In genomic region chr8:3631478-3631875, GRCm38 (mm10) we compare ENCODE assay signal across 2 mouse cellular contexts.
TF ChIP-seq lines count a peak whose summit lies in the region.

No protein-coding gene starts in this region.

TF ChIP-seq in MEL, 35 proteins besides CTCF, POLR2A, EP300 and RAD21:
- TF ChIP-seq KAT2A (conservative IDR thresholded peaks at IDR 0.05; ENCODE audit: low read depth, low read length) (no peak), USF1 (IDR thresholded peaks at IDR 0.05; ENCODE audit: low read depth, low read length) (no peak), GATA1 (IDR thresholded peaks at IDR 0.05; ENCODE audit: low read depth, low read length) (peak; percentile 64), MAZ (IDR thresholded peaks at IDR 0.05; ENCODE audit: low read depth, low read length) (0 out of 2 replicates have a peak, but pooled peaks have one; percentile 10), ELF1 (IDR thresholded peaks at IDR 0.05; ENCODE audit: low read depth, low read length) (peak; percentile 75), ZNF384 (IDR thresholded peaks at IDR 0.05; ENCODE audit: low read depth, low read length) (no peak), POLR2AphosphoS2 (IDR thresholded peaks at IDR 0.05; ENCODE audit: low read length) (no peak), NELFE (IDR thresholded peaks at IDR 0.05; ENCODE audit: low read depth, low read length) (peak; percentile 45; the same call in 1 of the 2 replicates), HCFC1 (IDR thresholded peaks at IDR 0.05; ENCODE audit: low read depth, low read length) (peak; percentile 62), MEF2A (IDR thresholded peaks at IDR 0.05; ENCODE audit: extremely low read depth, insufficient replicate concordance, low read depth, low read length, poor library complexity, severe bottlenecking) (no peak), USF2 (IDR thresholded peaks at IDR 0.05; ENCODE audit: borderline replicate concordance in 1 of 2, insufficient read depth in 1 of 2, low read depth in 1 of 2, low read length in 2 of 2) (no peak), RCOR1 (IDR thresholded peaks at IDR 0.05; ENCODE audit: low read depth, low read length) (no peak), TBP (IDR thresholded peaks at IDR 0.05; ENCODE audit: low read depth, low read length) (no peak), POLR2AphosphoS5 (IDR thresholded peaks at IDR 0.05; ENCODE audit: borderline replicate concordance, low read depth, low read length) (no peak), UBTF (IDR thresholded peaks at IDR 0.05; ENCODE audit: borderline replicate concordance, insufficient read depth, low read depth, low read length) (no peak)

TF ChIP-seq in myocyte, 11 proteins besides CTCF, POLR2A, EP300 and RAD21 (continued from another document):
- TF ChIP-seq USF1 (IDR thresholded peaks at IDR 0.05; ENCODE audit: low read depth) (no peak), TCF12 (IDR thresholded peaks at IDR 0.05; ENCODE audit: insufficient read depth, poor library complexity, severe bottlenecking) (no peak), E2F4 (IDR thresholded peaks at IDR 0.05; ENCODE audit: insufficient read depth) (no peak), MAX (IDR thresholded peaks at IDR 0.05; ENCODE audit: low read depth) (no peak), REST (IDR thresholded peaks at IDR 0.05; ENCODE audit: insufficient read depth, insufficient read length) (no peak), SRF (IDR thresholded peaks at IDR 0.05; ENCODE audit: control insufficient read depth, insufficient read length, low read depth) (no peak), TCF3 (IDR thresholded peaks at IDR 0.05; ENCODE audit: insufficient read length, low read depth) (no peak), CEBPB (IDR thresholded peaks at IDR 0.05; ENCODE audit: insufficient read depth, poor library complexity, severe bottlenecking) (no peak), MYOG (IDR thresholded peaks at IDR 0.05; ENCODE audit: control insufficient read depth in 1 of 3, insufficient read depth in 1 of 3, insufficient read length in 2 of 3, low read depth in 2 of 3) (no peak), POLR2AphosphoS2 (IDR thresholded peaks at IDR 0.05; ENCODE audit: insufficient read length, low read depth) (no peak)
